Mouse (Mus musculus) heart, adult 2 months (tissue): ENCODE results near the gene Gper1. TPM values are rescaled to one million over a fixed set of nuclear protein-coding genes. Genes with fewer than 3 reads are reported as not detected.

Experiments
- DNase-seq, 2 experiments: peaks; one replicate each; pipeline ENCODE4 v3.0.0; 2021
- H3K27ac ChIP-seq: fragments of 200-600 bp; 2 replicates; pipeline ENCODE4 v1.8.1; 2022
- H3K27me3 ChIP-seq: fragments of 200-500 bp; 2 replicates; pipeline ENCODE4 v1.6.1; 2012; ENCODE audit warnings: mild to moderate bottlenecking, low read length, inconsistent platforms, mixed read lengths; ENCODE audit not compliant: control insufficient read depth, insufficient read depth
- H3K36me3 ChIP-seq: fragments of 200-500 bp; 2 replicates; pipeline ENCODE4 v1.6.1; 2012; ENCODE audit warnings: low read length, inconsistent platforms; ENCODE audit not compliant: control insufficient read depth, insufficient read depth
- H3K4me1 ChIP-seq: fragments of 200-500 bp; 2 replicates; pipeline ENCODE4 v1.6.1; 2011; ENCODE audit warnings: low read length; ENCODE audit not compliant: control insufficient read depth, insufficient read depth
- H3K4me3 ChIP-seq: fragments of 200-600 bp; 2 replicates; pipeline ENCODE4 v1.8.1; 2022
- H3K79me2 ChIP-seq: fragments of 200-500 bp; replicated peaks from 2 replicates; pipeline ENCODE4 v1.6.1; 2012; ENCODE audit warnings: mild to moderate bottlenecking, inconsistent platforms, low read length, moderate library complexity, mixed read lengths; ENCODE audit not compliant: control insufficient read depth, insufficient read depth
- H3K9ac ChIP-seq: fragments of 200-500 bp; 2 replicates; pipeline ENCODE4 v1.6.1; 2012; ENCODE audit warnings: low read depth, mild to moderate bottlenecking, control low read depth, inconsistent platforms, low read length, mixed read lengths
- CTCF ChIP-seq: fragments of 200-600 bp; IDR thresholded peaks from 2 replicates; pipeline ENCODE4 v1.8.1; 2022; ENCODE audit warnings: antibody characterized with exemption, mild to moderate bottlenecking, moderate library complexity
- EP300 ChIP-seq: fragments of 200-500 bp; IDR thresholded peaks from 2 replicates; pipeline ENCODE4 v1.6.1; 2011; ENCODE audit warnings: low read depth, low read length, control low read depth; ENCODE audit not compliant: insufficient read depth
- POLR2A ChIP-seq: fragments of 200-500 bp; IDR thresholded peaks from 2 replicates; pipeline ENCODE4 v1.6.1; 2011; ENCODE audit warnings: mild to moderate bottlenecking, low read depth, low read length, control low read depth; ENCODE audit not compliant: insufficient read depth
- WGBS: fragments of 180-500 bp; shearing (Covaris S2); methylation state at CpG from one replicate; pipeline ENCODE4 v1.1.7; 2018; 5-methylcytosine and 5-hydroxymethylcytosine counted together
- intact Hi-C: fragments of 180-260 bp; cut with DNase I; formaldehyde crosslinking; loops from one replicate; pipeline ENCODE4 v1.15.1; 2025
- polyA plus RNA-seq: library from polyadenylated mRNA; depleted of rRNA; stranded (reverse); fragments of >200 nt; gene quantifications from 2 replicates; pipeline ENCODE4 v1.2.3, GENCODE M21; 2012
- total RNA-seq, 2 experiments: library from RNA; stranded (reverse); gene quantifications; 2 replicates each; pipeline ENCODE4 v1.2.3; 2021

The Gper1 gene
- total and polyA plus RNA-seq, 3 experiments = 1.4 to 2.0 (median 1.5) TPM

DNA sequence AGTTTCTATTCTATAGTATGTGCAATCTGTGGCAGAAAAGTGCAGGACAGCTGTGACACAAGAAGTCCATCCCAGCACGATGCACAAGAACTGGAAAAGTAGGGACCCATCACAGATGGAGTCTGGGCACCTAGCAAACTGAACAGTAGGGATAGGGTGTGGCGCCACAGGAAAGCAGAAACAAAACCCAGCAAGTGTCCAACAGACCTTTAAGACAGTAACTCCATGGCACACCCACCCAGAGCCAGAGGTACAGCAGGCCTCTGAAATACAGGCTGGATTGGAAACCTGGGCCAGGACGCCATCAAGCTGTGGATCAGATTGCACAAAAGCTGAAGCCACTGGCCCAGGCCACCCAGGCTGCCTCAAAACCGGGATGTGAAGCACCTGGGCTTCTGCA is 20.0 kb downstream of the Gper1 start:
- no peaks in the 10 kb centered on the region for H3K36me3 ChIP-seq
- no peak overlapping the region for H3K4me3 ChIP-seq
- H3K27me3 ChIP-seq = no peaks in the 10 kb centered on the region
- no peak for TF ChIP-seq EP300
- TF ChIP-seq POLR2A = no peak
- TF ChIP-seq CTCF = no peak
- 0 out of 2 replicates have a peak, but pooled peaks cover 3% of the 10 kb centered on the region for H3K4me1 ChIP-seq
- H3K79me2 ChIP-seq = no peaks in the 10 kb centered on the region
- intact Hi-C loops = no loop called here
- H3K27ac ChIP-seq = no peak overlapping the region
- 76% methylated on average over 4 of the region's 4 CpGs for WGBS
- no peak for DNase-seq
- no peak overlapping the region for H3K9ac ChIP-seq

DNA sequence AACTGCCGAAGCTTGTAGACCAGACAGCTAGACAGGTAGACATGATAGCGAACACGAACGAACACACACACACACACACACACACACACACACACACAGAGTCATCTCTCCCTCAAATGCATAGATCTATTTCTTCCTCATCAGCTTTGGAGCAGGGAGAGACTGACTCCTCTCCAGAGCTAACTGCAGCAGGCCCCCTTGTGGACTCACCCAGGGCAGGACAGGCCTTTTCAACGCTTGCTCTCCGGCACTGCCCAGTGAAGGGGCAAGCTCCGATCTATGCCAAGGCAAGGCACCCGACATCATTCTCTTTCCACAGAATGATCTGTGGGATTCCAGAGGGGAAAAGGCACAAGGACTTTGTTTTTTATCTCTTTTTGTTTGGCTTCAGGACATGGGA is 22.3 kb downstream of the Gper1 start:
- 0 out of 2 replicates have a peak, but pooled peaks cover 3% of the 10 kb centered on the region for H3K4me1 ChIP-seq
- H3K27me3 ChIP-seq = no peaks in the 10 kb centered on the region
- 77% methylated on average over 8 of the region's 8 CpGs for WGBS
- DNase-seq = no peak
- H3K9ac ChIP-seq = no peak overlapping the region
- H3K36me3 ChIP-seq = no peaks in the 10 kb centered on the region
- TF ChIP-seq CTCF = peak; percentile 54
- TF ChIP-seq POLR2A = no peak
- H3K4me3 ChIP-seq = no peak overlapping the region
- intact Hi-C loops = no loop called here
- no peak overlapping the region for H3K27ac ChIP-seq
- no peaks in the 10 kb centered on the region for H3K79me2 ChIP-seq

DNA sequence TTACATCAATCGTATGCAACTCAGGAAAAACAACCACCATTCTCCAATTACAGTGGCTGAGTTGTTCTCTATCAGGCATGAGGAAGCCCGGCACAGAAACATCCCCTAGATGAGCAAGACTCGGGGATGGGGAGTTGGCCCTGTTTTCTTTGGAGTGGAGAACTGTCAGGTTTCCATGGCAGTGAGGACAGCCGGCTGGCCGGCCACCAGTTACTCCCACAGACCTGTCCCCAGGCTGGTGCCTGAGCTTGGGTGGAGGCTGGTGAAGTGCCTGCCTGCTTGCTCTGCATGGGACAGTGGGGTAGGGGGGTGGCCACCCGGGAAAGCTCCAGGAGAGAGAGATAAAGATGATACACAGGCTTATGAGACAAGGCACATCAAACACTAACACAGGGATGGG is 25.1 kb downstream of the Gper1 start:
- TF ChIP-seq EP300 (no peak), CTCF (no peak), POLR2A (no peak)
- Histone ChIP-seq H3K27ac (no peak overlapping the region), H3K79me2 (no peaks in the 10 kb centered on the region), H3K4me3 (no peak overlapping the region), H3K4me1 (no peaks in the 10 kb centered on the region), H3K27me3 (no peaks in the 10 kb centered on the region), H3K9ac (no peak overlapping the region), H3K36me3 (no peaks in the 10 kb centered on the region)
- 57% methylated on average over 6 of the region's 6 CpGs for WGBS
- no peak for DNase-seq
- intact Hi-C loops = no loop called here

DNA sequence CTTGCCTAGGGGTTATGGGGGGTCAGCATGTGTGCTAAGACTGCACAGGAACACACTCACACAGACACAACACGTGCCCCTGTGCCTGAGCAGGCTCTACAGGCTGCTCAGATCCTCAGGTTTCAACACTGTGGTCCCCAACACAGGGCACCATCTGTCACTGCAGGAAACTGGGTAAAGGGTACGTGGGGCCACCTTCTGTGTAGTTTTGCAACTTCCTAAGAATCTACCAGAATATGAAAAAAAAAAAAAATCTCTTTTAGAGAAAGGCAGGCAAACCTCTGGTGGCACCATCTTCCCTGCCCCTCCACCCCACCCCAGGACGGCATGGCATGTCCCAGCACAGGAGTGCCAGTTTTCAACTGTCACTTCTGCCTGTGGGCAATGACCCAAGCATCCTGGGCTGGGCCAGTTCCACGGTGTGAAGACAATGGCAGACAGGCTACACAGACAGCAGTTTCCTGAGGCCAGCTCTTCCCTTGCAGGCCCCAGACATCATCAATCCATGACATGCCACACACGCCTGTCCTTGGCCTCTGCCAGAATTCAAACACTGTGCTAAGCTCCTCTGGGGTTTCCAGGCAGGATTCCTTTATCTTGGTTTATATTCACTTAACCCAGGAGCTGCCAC is 26.3 kb downstream of the Gper1 start:
- Histone ChIP-seq H3K4me1 (no peaks in the 10 kb centered on the region), H3K27me3 (no peaks in the 10 kb centered on the region), H3K27ac (no peak overlapping the region), H3K4me3 (no peak overlapping the region), H3K79me2 (no peaks in the 10 kb centered on the region), H3K36me3 (no peaks in the 10 kb centered on the region), H3K9ac (no peak overlapping the region)
- 36% methylated on average over 5 of the region's 5 CpGs for WGBS
- TF ChIP-seq POLR2A = no peak
- TF ChIP-seq EP300 = no peak
- TF ChIP-seq CTCF = no peak
- DNase-seq = peak in 1 of 2 experiments; percentile 49
- intact Hi-C loops = no loop called here

DNA sequence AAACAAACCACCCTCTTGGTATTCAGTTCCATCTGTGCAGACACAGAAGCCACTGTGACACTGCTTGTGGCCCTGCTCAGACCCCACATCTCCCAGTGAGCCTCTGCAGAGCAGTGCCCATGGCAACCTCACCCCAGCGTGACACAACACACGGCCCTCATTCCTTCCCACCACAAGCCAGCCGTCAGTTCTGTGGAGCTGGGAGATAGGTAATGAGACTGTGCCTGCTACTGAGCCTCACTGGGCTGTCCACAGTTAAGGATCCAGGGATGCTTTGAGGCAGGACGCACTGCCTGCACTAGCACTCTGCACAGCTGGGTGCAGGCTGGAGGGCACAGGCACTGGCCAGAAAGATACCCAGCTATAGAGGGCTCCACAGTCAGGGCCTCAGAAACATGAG is 27.0 kb downstream of the Gper1 start:
- TF ChIP-seq POLR2A (no peak), CTCF (no peak), EP300 (no peak)
- no peak overlapping the region for H3K27ac ChIP-seq
- 56% methylated on average over 4 of the region's 4 CpGs for WGBS
- H3K4me3 ChIP-seq = no peak overlapping the region
- no peaks in the 10 kb centered on the region for H3K36me3 ChIP-seq
- H3K79me2 ChIP-seq = no peaks in the 10 kb centered on the region
- no peak for DNase-seq
- no peaks in the 10 kb centered on the region for H3K4me1 ChIP-seq
- H3K9ac ChIP-seq = no peak overlapping the region
- intact Hi-C loops = no loop called here
- no peaks in the 10 kb centered on the region for H3K27me3 ChIP-seq

DNA sequence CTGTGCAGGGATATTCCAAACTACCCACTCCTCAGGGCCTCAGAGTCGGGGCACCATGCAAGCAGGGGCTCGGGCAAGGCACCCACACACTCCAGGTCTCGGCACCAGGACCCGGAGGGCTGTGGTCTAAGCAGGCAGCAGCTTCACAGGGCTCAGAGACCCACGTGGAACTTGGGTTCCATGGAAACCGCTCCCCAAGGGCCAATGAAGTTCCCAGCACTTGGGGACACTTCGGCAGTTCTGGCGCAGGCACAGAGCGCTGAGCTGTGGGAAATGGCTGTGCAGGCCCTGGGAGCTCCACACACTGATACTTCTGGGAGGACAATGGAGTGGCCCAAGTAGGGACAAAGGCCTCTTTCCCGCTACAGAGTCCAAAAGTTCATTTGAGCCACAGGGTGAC is 30.1 kb downstream of the Gper1 start:
- peak in 1 of 2 experiments; percentile 35 for DNase-seq
- Histone ChIP-seq H3K4me3 (no peak overlapping the region), H3K9ac (no peak overlapping the region), H3K4me1 (no peaks in the 10 kb centered on the region), H3K36me3 (no peaks in the 10 kb centered on the region), H3K27ac (peak overlapping the region; percentile 52), H3K79me2 (no peaks in the 10 kb centered on the region), H3K27me3 (no peaks in the 10 kb centered on the region)
- TF ChIP-seq CTCF (no peak), EP300 (no peak), POLR2A (no peak)
- WGBS = 80% methylated on average over 10 of the region's 10 CpGs
- intact Hi-C loops = no loop called here
